Mouse (Mus musculus) left cerebral cortex, adult 6 months (tissue): Measurements from ENCODE around the gene Cryl1. TPM values are rescaled to one million over a fixed set of nuclear protein-coding genes. Genes with fewer than 3 reads are reported as not detected.

ENCODE experiments used
- long read RNA-seq, 2 experiments: library from polyadenylated mRNA; unstranded; transcript quantifications; one replicate each; pipeline ENCODE4 v2.0.0; 2019 to 2020
- polyA plus RNA-seq: library from polyadenylated mRNA; unstranded; fragments of <200 nt; fragmentation: Nextera tagmentation; gene quantifications from 2 replicates; pipeline ENCODE4 v1.2.3, GENCODE M21; 2021

Gene Cryl1
- polyA plus RNA-seq, result 34.2 and 40.0 TPM in 2 replicates
- long read RNA-seq, experiment 1, transcript Cryl1-201 (8 exons, 1,497 nt), result major isoform, 80 of 96 reads
- long read RNA-seq, experiment 1, partial matches to known transcripts, result 1 of 96 reads
- long read RNA-seq, experiment 1, other reads (novel, unspliced or antisense), result 15 of 96 reads
- long read RNA-seq, experiment 2, transcript Cryl1-204 (4 exons, 899 nt), result minor isoform, 5 of 48 reads
- long read RNA-seq, experiment 2, transcript Cryl1-201 (8 exons, 1,497 nt), result major isoform, 27 of 48 reads
- long read RNA-seq, experiment 2, partial matches to known transcripts, result 11 of 48 reads
- long read RNA-seq, experiment 2, other reads (novel, unspliced or antisense), result 5 of 48 reads

GRCm38 (mm10) chr14:57398065-57398757, at the start of gene Cryl1:
Cryl1 (minus strand) TSS chr14:57398529.

DNA sequence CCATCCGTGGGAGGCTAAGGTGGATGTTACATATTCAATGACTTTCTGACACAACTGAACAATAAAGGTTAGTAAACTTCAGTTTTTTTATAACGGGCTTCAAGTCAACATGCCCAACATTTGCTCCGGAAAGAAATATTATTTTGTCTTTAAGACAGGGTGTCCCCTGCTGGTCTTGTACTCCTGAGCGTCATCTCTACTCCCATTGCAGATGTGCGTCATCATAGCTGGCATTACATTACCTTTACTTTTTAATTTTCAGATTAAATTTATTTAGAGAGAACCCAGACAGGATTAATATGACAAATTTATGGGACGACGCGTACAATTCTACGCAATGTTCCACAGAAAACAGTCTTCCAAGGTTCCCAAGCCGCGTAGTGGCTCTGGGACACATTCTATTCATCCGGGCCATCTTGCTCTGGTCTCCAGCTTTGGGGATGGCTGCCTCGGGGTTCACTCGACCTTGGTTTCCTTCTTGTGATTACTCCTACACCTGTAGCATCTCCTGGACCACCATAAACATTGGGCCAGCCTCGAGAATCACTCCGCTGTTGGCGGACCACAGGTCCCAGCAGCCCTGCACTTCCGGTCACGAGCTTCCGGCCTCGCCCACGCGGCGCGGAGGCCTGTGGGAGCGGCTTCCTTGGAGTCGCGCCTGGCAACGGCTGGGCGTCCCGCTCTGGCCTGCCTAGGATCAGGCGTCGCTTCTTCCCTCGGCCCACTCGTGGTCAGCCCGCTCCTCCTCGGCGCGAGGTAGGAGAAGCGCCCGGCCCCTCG, 25.3 kb upstream of the Cryl1 start, which contains the start of gene Ift88:
Ift88 (plus strand) TSS at position 631 of the 780 bp plus-strand sequence.

Other genes starting within 250 kb of the Cryl1 start
- 9.6 and 17.7 TPM in 2 replicates for gene Ift88, start 25.5 kb upstream of the Cryl1 start, polyA plus RNA-seq
- gene Il17d, start 126.2 kb upstream of the Cryl1 start, polyA plus RNA-seq, result 2.5 and 10.9 TPM in 2 replicates
- gene Eef1akmt1, start 173.1 kb upstream of the Cryl1 start, polyA plus RNA-seq, result 117 and 127 TPM in 2 replicates